Mouse (Mus musculus) brain, embryonic 14.5 days (tissue): ENCODE data around the gene Uimc1. TPM values are rescaled to one million over a fixed set of nuclear protein-coding genes. Genes with fewer than 3 reads are reported as not detected.

Experiments used
- DNase-seq: peaks from one replicate; pipeline ENCODE4 v3.0.0-alpha.2; 2011; ENCODE audit warnings: low read depth
- CTCF ChIP-seq: fragments of 200-500 bp; IDR thresholded peaks from 2 replicates; pipeline ENCODE4 v1.5.1; 2012; ENCODE audit warnings: inconsistent platforms, mild to moderate bottlenecking, moderate library complexity, borderline replicate concordance; ENCODE audit not compliant: insufficient read depth, insufficient read length; ENCODE audit errors: extremely low read depth
- POLR2A ChIP-seq: fragments of 200-500 bp; IDR thresholded peaks from 2 replicates; pipeline ENCODE4 v1.6.1; 2012; ENCODE audit warnings: mild to moderate bottlenecking, inconsistent platforms, borderline replicate concordance; ENCODE audit not compliant: poor library complexity, insufficient read depth, insufficient read length, severe bottlenecking; ENCODE audit errors: extremely low read depth
- polyA plus RNA-seq: library from polyadenylated mRNA; depleted of rRNA; stranded (reverse); fragments of >200 nt; gene quantifications from 2 replicates; pipeline ENCODE4 v1.2.3, GENCODE M21; 2012

Uimc1 gene
- polyA plus RNA-seq, 1 experiment = 17.3 TPM

- DNase-seq = no peak
- TF ChIP-seq POLR2A (no peak), CTCF (no peak)
Observed at GRCm38 (mm10) chr13:55006415-55006742, 93.7 kb downstream of the Uimc1 start.

- DNase-seq = no peak
- no peak for TF ChIP-seq CTCF
Observed at GRCm38 (mm10) chr13:55005691-55006414, 94.2 kb downstream of the Uimc1 start.

DNA sequence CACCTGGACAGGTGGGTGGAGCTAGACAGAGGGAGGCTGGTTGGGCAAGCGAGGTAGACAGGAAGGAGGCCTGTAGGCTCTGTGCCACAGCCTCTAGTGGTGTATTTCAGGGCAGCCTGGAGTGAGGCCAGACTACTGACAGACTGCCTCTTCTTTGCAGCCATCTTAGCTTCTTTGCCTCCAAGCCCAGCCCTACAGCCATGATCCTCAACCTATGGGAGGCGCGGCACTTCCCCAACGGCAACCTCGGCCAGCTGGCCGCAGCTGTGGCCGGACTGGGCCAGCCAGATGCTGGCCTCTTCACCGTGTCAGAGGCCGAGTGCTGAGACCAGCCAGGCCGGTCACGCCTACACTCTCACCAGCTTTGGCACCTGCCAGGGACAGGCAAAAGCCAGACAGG, 95.5 kb downstream of the Uimc1 start:
- TF ChIP-seq CTCF (no peak), POLR2A (no peak)
- no peak for DNase-seq

- no peak for TF ChIP-seq CTCF
- no peak for DNase-seq
Observed at GRCm38 (mm10) chr13:55002090-55002489, 98.0 kb downstream of the Uimc1 start.

GRCm38 (mm10) chr13:55000433-55000832, 99.7 kb downstream of the Uimc1 start:
- no peak for DNase-seq
- no peak for TF ChIP-seq POLR2A
- no peak for TF ChIP-seq CTCF

- TF ChIP-seq CTCF (no peak), POLR2A (no peak)
- no peak for DNase-seq
Observed at GRCm38 (mm10) chr13:54997568-54997967, 102.5 kb downstream of the Uimc1 start.

- peak; percentile 53 for DNase-seq
- no peak for TF ChIP-seq CTCF
- no peak for TF ChIP-seq POLR2A
Observed at GRCm38 (mm10) chr13:54995161-54995560, 104.9 kb downstream of the Uimc1 start.

DNA sequence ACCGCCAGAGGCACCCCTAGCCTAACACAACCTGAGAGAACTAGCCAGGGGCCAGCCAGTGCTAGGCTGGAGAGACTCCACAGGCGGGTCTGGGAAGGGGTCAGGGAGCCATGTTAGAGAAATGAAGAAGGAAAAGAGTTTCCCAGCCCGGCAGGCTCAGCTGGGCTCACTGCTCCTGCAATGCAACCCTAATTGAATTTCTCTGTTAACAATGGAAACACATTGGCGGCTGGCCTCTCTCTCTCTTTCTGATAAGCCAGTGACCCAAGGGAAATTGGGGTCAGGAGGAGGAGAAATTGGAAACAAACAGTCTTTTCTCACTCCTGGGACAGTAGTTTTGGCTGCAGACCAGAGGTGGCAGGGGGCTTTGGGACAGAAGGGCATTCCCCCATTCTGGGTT, 105.5 kb downstream of the Uimc1 start:
- no peak for TF ChIP-seq CTCF
- no peak for TF ChIP-seq POLR2A
- peak; percentile 83 for DNase-seq

DNA sequence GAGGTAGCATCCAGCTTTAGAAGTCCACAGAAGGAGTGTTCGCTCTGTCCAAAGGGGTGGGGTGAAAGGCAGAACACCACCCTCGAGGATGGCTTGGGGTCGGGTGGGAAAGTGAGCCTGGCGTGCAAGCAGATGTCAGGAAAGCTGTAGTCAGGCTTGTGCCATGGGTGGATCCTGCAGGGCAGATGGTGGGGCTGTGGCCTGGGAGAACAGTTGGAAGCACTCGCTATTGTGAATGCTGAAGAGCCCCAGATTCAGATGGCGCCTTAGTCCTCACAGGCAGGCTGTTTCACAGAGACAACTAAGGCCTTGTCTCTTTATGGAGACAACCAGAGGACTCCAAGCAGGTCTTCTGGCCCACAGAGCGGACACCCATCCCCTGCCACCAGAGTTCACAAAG, 107.9 kb downstream of the Uimc1 start:
- DNase-seq = peak; percentile 34
- TF ChIP-seq POLR2A = no peak

- no peak for TF ChIP-seq CTCF
- no peak for TF ChIP-seq POLR2A
- no peak for DNase-seq
Observed at GRCm38 (mm10) chr13:54988181-54988760, 111.8 kb downstream of the Uimc1 start.

GRCm38 (mm10) chr13:54987405-54987804, 112.7 kb downstream of the Uimc1 start:
- peak; percentile 42 for DNase-seq
- TF ChIP-seq POLR2A (no peak), CTCF (no peak)

DNA sequence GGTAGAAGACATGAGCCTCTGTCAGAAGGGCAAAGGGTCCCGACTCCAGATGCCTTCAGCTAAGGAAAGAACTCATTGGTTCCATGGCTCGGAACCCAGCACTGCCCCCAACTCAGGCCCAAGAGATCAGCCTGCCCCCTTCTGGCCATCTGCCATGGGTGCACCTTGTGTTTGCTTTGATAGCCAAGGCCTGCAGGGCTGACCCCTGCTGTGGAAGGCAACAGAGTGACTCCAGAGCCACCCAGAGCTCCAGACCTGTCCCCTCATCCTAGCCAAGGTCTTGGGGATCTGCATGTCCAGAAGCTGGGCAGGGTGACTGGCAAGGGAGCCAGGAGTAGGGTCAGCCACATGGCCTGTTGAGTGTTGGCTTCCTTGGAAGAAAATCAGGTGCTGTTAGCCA, 116.5 kb downstream of the Uimc1 start:
- DNase-seq = no peak
- TF ChIP-seq CTCF = peak; percentile 42
- no peak for TF ChIP-seq POLR2A
